Mouse (Mus musculus) granulocyte monocyte progenitor cell, adult 5-6 weeks (primary cell): ENCODE data around the gene Mtrr. TPM values are rescaled to one million over a fixed set of nuclear protein-coding genes. Genes with fewer than 3 reads are reported as not detected.

Experiments
- ATAC-seq: replicated peaks from 2 replicates; pipeline ENCODE4 v1.8.0; 2016; ENCODE audit warnings: mild to moderate bottlenecking, moderate TSS enrichment, inconsistent platforms; ENCODE audit not compliant: poor library complexity, severe bottlenecking
- total RNA-seq, 2 experiments: library from RNA; stranded (forward) in 1 of 2; stranded (reverse) in 1 of 2; fragments of 200-712, 200-1000 nt in 1 of 2; fragments of >200 nt in 1 of 2; fragmentation: Nextera tagmentation in 1 of 2; gene quantifications; 2 replicates each; pipeline ENCODE4 v1.2.3; 2014 to 2017

Mtrr gene
- total RNA-seq, 2 experiments from 2014 or later = 9.2 to 18.4 TPM

- peak; percentile 81 for ATAC-seq
Observed at GRCm38 (mm10) chr13:68569589-68570336, 12.2 kb downstream of the Mtrr start.

GRCm38 (mm10) chr13:68568548-68568947, 13.4 kb downstream of the Mtrr start:
- ATAC-seq = no peak

- no peak for ATAC-seq
Observed at GRCm38 (mm10) chr13:68568110-68568509, 13.8 kb downstream of the Mtrr start.

GRCm38 (mm10) chr13:68553391-68553790, 28.6 kb downstream of the Mtrr start:
- peak; percentile 52 for ATAC-seq

Other genes starting within 250 kb of the Mtrr start
- 40.0 and 49.0 TPM in 2 replicates for gene Fastkd3, start 85 bp upstream of the Mtrr start, total RNA-seq (2014; fragmentation: Nextera tagmentation)
- gene Fastkd3, start 85 bp upstream of the Mtrr start, total RNA-seq (2017) = 12.4 and 21.0 TPM in 2 replicates
- gene 1700001L19Rik, start 15.3 kb upstream of the Mtrr start, total RNA-seq (2014; fragmentation: Nextera tagmentation) = not detected in 2 replicates
- gene 1700001L19Rik, start 15.3 kb upstream of the Mtrr start, total RNA-seq (2017) = not detected in 2 replicates